Mouse (Mus musculus): Measurements from ENCODE around the gene Osbpl9. TPM values are rescaled to one million over a fixed set of nuclear protein-coding genes. Genes with fewer than 3 reads are reported as not detected.

The Osbpl9 gene
- polyA plus RNA-seq, 1 experiment from 2014 or later = 92.1 TPM

DNA sequence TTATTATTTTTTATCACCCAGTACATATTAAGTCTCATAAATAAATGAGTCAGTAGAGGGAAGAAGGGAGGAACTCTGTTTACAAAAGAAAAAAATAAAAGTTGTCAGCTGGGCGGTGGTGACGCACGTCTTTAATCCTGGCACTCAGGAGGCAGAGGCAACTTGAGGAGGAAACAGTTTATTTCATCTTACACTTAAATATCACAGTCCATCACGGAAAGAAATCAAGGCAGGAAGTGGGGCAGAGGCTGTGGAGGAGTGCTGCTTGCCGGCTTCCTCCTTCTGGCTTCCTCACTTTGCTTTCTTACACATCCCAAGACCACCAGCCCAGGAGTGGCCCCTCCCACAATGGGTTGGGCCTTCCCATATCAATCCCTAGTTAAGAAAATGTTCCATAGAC, 24.0 kb upstream of the Osbpl9 start:
- Histone ChIP-seq H3K9ac (no peak overlapping the region), H3K4me2 (no peak overlapping the region), H3K4me3 (no peak overlapping the region), H3K27me3 (no peaks in the 10 kb centered on the region), H3K9me3 (no peaks in the 10 kb centered on the region), H3K36me3 (no peaks in the 10 kb centered on the region), H3K4me1 (replicated peaks) (peaks cover 23% of the 10 kb centered on the region), H3K27ac (peak overlapping the region; percentile 70)
- no peak for ATAC-seq (ENCODE audit: low FRiP score)
- WGBS = 76% methylated on average over 5 of the region's 5 CpGs

GRCm38 (mm10) chr4:109225606-109226005, 23.5 kb upstream of the Osbpl9 start:
- WGBS = 47% methylated on average over 6 of the region's 6 CpGs

DNA sequence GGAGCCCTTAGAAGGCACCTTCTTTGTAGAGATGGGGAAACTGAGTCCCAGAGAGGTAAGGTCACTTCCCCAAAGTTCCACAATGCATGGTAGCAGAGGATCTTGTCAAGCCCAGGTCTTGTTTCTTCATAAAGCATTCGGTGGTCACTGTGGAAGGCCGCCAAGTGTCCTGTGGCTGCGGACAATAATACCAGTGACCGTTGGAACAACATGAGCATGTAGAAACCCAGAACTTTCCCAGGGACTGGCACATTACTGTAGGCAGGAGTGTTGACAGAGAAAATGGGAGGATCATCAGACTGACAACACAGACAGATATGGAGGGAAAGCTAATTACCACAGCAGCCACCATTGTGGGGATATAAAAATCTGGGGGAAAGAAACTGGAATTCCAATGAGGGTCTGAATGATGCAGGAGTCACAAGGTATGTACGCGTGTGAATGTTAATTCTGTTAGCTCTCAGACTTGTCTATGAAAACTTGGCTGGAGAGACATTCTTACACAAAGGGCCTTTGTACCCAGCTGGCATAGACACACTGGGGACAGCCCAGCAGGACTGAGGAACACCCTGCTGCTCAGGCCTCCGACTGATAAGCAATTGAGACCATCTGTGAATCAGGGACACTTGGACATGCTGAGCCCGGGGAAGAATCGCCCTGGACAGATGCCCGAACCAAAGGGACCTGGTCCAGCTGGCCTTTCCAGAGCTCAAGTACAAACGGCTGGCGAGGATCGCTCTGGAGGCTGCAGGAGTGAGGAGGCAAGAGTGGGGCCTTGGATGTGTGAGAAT, 22.9 kb upstream of the Osbpl9 start:
- no peak overlapping the region for H3K9ac ChIP-seq
- H3K4me2 ChIP-seq = no peak overlapping the region
- peak; percentile 94 for ATAC-seq (ENCODE audit: low FRiP score)
- H3K4me3 ChIP-seq = no peak overlapping the region
- peak overlapping the region; percentile 80 for H3K27ac ChIP-seq
- no peaks in the 10 kb centered on the region for H3K9me3 ChIP-seq
- 31% methylated on average over 13 of the region's 13 CpGs for WGBS
- no peaks in the 10 kb centered on the region for H3K36me3 ChIP-seq
- H3K4me1 ChIP-seq (replicated peaks) = peaks cover 23% of the 10 kb centered on the region
- no peaks in the 10 kb centered on the region for H3K27me3 ChIP-seq

More at GRCm38 (mm10) chr4:109225606-109226005, 23.5 kb upstream of the Osbpl9 start:
- H3K27ac ChIP-seq = peak overlapping the region; percentile 80
- H3K36me3 ChIP-seq = no peaks in the 10 kb centered on the region
- peaks cover 23% of the 10 kb centered on the region for H3K4me1 ChIP-seq (replicated peaks)
- H3K4me3 ChIP-seq = no peak overlapping the region
- H3K4me2 ChIP-seq = no peak overlapping the region
- no peaks in the 10 kb centered on the region for H3K27me3 ChIP-seq
- peak; percentile 65 for ATAC-seq (ENCODE audit: low FRiP score)
- no peak overlapping the region for H3K9ac ChIP-seq
- H3K9me3 ChIP-seq = no peaks in the 10 kb centered on the region

DNA sequence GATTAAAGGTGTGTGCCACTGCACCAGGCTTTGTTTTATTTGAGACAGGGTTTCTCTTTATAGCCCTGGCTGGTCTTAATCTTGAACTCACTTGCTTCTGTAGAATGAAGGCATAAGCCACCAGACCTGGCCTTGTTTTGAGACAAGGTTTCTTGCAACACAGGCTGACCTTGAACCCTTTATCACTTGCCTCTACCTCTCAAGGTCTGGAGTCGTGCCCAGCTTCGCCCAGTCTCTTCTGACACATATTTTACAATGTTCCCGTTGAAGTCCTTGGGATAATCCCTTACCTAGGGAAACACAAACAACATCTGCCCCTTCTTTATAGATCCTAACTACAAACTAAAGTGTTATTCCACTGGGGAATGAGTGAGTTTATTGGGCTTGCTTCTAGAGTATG, 19.9 kb upstream of the Osbpl9 start:
- no peak overlapping the region for H3K9ac ChIP-seq
- H3K4me2 ChIP-seq = no peak overlapping the region
- no peak for ATAC-seq (ENCODE audit: low FRiP score)
- H3K27ac ChIP-seq = no peak overlapping the region
- no peak overlapping the region for H3K4me3 ChIP-seq
- 97% methylated on average over 3 of the region's 3 CpGs for WGBS
- H3K9me3 ChIP-seq = no peaks in the 10 kb centered on the region
- no peaks in the 10 kb centered on the region for H3K27me3 ChIP-seq
- no peaks in the 10 kb centered on the region for H3K36me3 ChIP-seq
- H3K4me1 ChIP-seq (replicated peaks) = peaks cover 18% of the 10 kb centered on the region

DNA sequence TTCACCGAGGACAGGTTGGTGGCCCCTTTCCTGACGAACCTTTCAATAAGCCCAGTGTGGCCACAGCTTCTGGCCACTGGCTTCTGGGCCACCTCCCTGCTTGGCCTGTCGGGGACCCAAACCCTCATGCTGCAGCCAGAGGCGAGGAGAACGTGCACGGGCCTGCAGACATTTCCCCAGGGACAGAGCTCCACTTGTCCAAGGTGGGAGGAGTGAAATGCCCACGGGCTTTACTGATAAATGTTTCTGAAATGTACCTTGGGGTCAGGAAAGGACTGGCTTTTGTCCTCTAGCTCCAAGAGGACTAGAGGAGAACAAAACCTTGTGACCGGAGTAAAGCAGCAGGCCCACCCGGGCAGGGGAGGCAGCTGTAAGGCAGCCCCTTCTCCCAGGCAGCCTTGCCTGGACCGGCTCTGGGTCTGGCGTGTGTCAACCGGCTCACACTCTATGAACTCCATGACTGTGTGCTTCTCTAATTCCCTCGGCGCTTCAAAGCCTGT, 18.4 kb upstream of the Osbpl9 start:
- Histone ChIP-seq H3K9ac (no peak overlapping the region), H3K4me1 (replicated peaks) (peaks cover 11% of the 10 kb centered on the region), H3K27me3 (no peaks in the 10 kb centered on the region), H3K4me3 (no peak overlapping the region), H3K4me2 (no peak overlapping the region), H3K9me3 (no peaks in the 10 kb centered on the region), H3K27ac (no peak overlapping the region), H3K36me3 (no peaks in the 10 kb centered on the region)
- 70% methylated on average over 14 of the region's 14 CpGs for WGBS
- ATAC-seq (ENCODE audit: low FRiP score) = no peak

GRCm38 (mm10) chr4:109218008-109218407, 15.9 kb upstream of the Osbpl9 start:
- Histone ChIP-seq H3K36me3 (no peaks in the 10 kb centered on the region), H3K27me3 (no peaks in the 10 kb centered on the region), H3K4me3 (no peak overlapping the region), H3K9me3 (no peaks in the 10 kb centered on the region), H3K4me1 (replicated peaks) (no peaks in the 10 kb centered on the region), H3K9ac (no peak overlapping the region), H3K27ac (no peak overlapping the region), H3K4me2 (no peak overlapping the region)
- no peak for ATAC-seq (ENCODE audit: low FRiP score)
- 72% methylated on average over 7 of the region's 7 CpGs for WGBS

DNA sequence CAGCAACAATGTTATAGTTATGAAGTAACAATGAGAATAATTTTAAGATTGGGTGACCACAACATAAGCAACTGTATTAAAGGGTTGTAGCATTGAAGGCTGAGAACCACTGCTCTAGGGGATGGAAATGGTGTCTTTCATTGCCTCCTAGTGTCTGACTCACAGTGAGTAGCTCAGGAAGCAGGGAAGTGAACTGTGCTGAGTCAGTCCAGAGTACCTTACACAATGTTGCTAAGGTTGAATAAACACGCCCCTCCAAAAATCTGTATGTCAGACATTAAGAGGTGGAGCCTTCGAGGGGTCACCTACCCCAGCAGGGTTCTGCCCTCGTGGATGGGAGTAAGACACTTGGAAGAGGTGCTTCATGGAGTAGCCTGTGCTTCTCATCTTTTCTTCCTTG, 11.9 kb upstream of the Osbpl9 start:
- Histone ChIP-seq H3K4me3 (no peak overlapping the region), H3K27ac (no peak overlapping the region), H3K9me3 (peaks cover 6% of the 10 kb centered on the region; the same call in 1 of the 2 replicates), H3K9ac (no peak overlapping the region), H3K27me3 (no peaks in the 10 kb centered on the region), H3K36me3 (no peaks in the 10 kb centered on the region), H3K4me1 (replicated peaks) (no peaks in the 10 kb centered on the region), H3K4me2 (no peak overlapping the region)
- WGBS = 90% methylated on average over 3 of the region's 3 CpGs
- ATAC-seq (ENCODE audit: low FRiP score) = no peak

- WGBS = 58% methylated on average over 4 of the region's 4 CpGs
- Histone ChIP-seq H3K27me3 (no peaks in the 10 kb centered on the region), H3K4me1 (replicated peaks) (no peaks in the 10 kb centered on the region), H3K9ac (no peak overlapping the region), H3K9me3 (peaks cover 6% of the 10 kb centered on the region; the same call in 1 of the 2 replicates), H3K4me2 (no peak overlapping the region), H3K27ac (peak overlapping the region; percentile 23; the same call in 1 of the 2 replicates), H3K36me3 (no peaks in the 10 kb centered on the region), H3K4me3 (no peak overlapping the region)
- no peak for ATAC-seq (ENCODE audit: low FRiP score)
Observed at GRCm38 (mm10) chr4:109210881-109211280, 8.8 kb upstream of the Osbpl9 start.

- H3K36me3 ChIP-seq = no peaks in the 10 kb centered on the region
- no peak overlapping the region for H3K4me3 ChIP-seq
- H3K9me3 ChIP-seq = peaks cover 6% of the 10 kb centered on the region; the same call in 1 of the 2 replicates
- no peak overlapping the region for H3K27ac ChIP-seq
- H3K9ac ChIP-seq = no peak overlapping the region
- no peaks in the 10 kb centered on the region for H3K4me1 ChIP-seq (replicated peaks)
- no peak overlapping the region for H3K4me2 ChIP-seq
- no peaks in the 10 kb centered on the region for H3K27me3 ChIP-seq
- ATAC-seq (ENCODE audit: low FRiP score) = no peak
- 80% methylated on average over 2 of the region's 2 CpGs for WGBS
Observed at GRCm38 (mm10) chr4:109210253-109210652, 8.2 kb upstream of the Osbpl9 start.

DNA sequence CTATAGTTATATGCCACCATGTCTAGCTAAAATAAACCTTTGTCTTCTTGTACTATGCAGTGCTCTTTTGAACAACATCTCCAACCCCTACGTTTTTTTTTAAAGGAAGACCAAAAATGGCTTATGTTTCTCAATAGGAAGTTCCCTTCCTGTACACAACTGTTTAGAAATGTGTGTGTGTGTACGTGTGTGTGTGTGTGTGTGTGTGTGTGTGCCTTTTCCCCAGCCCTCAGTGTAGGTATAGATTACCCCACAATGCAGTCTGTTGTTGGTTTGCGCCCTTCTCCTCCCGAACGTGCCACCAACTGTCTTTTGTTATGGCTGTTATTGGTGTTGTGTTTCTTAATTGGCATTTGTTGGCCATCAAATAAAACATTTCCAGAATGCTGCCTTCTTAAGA, 5.5 kb upstream of the Osbpl9 start:
- no peaks in the 10 kb centered on the region for H3K36me3 ChIP-seq
- H3K9ac ChIP-seq = no peak overlapping the region
- H3K9me3 ChIP-seq = peaks cover 6% of the 10 kb centered on the region; the same call in 1 of the 2 replicates
- no peak overlapping the region for H3K27ac ChIP-seq
- no peaks in the 10 kb centered on the region for H3K27me3 ChIP-seq
- ATAC-seq (ENCODE audit: low FRiP score) = no peak
- no peak overlapping the region for H3K4me3 ChIP-seq
- no peak overlapping the region for H3K4me2 ChIP-seq
- H3K4me1 ChIP-seq (replicated peaks) = no peaks in the 10 kb centered on the region
- WGBS = 79% methylated on average over 5 of the region's 5 CpGs

- no peak overlapping the region for H3K9ac ChIP-seq
- H3K4me2 ChIP-seq = no peak overlapping the region
- no peaks in the 10 kb centered on the region for H3K9me3 ChIP-seq
- 83% methylated on average over 1 of the region's 1 CpGs for WGBS
- H3K27me3 ChIP-seq = no peaks in the 10 kb centered on the region
- no peaks in the 10 kb centered on the region for H3K36me3 ChIP-seq
- H3K4me3 ChIP-seq = no peak overlapping the region
- no peak overlapping the region for H3K27ac ChIP-seq
- H3K4me1 ChIP-seq (replicated peaks) = peaks cover 14% of the 10 kb centered on the region
- ATAC-seq (ENCODE audit: low FRiP score) = no peak
Observed at GRCm38 (mm10) chr4:109204416-109204815, 2.3 kb upstream of the Osbpl9 start.

DNA sequence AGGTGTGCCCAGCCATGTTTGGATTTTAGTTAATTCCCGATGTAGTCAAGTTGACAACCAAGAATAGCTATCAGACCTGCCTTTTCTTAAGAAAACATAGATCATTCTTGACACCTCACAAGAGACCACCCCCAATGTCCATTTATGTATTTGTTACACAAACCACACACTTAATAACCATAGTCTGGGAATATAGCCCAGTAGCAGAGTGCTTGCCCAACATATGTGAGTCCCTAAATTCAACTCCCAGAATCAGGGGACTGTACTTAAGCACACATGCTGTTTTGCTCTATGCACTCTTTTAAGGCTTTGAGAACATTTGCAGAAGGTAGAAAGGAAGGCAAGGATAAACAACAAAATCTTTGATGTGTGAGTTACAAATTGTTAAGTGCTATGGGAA, 1.9 kb upstream of the Osbpl9 start:
- Histone ChIP-seq H3K4me2 (no peak overlapping the region), H3K9ac (no peak overlapping the region), H3K4me1 (replicated peaks) (peaks cover 19% of the 10 kb centered on the region), H3K9me3 (no peaks in the 10 kb centered on the region), H3K27me3 (no peaks in the 10 kb centered on the region), H3K27ac (no peak overlapping the region), H3K4me3 (no peak overlapping the region), H3K36me3 (no peaks in the 10 kb centered on the region)
- WGBS = 97% methylated on average over 1 of the region's 1 CpGs
- no peak for ATAC-seq (ENCODE audit: low FRiP score)

DNA sequence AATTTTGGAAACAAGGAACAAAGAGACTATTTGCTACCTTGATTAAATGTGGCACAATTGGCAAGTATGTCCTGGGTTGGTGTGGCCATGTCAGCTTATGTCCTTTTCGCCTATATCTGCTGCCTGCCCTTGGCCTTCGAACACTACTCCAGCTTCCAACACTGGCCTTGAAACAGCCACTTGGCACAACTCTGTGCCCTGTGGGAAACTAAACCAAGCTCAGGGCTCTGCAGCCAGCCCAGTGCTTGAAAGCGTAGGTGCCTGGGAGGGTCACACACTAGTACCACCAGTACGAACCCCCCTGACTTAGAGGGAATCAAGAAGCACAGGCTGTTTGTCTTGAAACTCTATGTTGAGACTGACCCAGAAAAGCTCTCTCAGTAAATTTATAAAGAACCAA, 3.0 kb downstream of the Osbpl9 start:
- ATAC-seq (ENCODE audit: low FRiP score) = no peak
- Histone ChIP-seq H3K4me3 (no peak overlapping the region), H3K27ac (no peak overlapping the region; the same call in 1 of the 2 replicates), H3K27me3 (no peaks in the 10 kb centered on the region), H3K4me2 (peak overlapping the region; percentile 6; the same call in 1 of the 2 replicates), H3K9ac (no peak overlapping the region), H3K4me1 (replicated peaks) (peaks cover 41% of the 10 kb centered on the region), H3K9me3 (no peaks in the 10 kb centered on the region), H3K36me3 (peaks cover 9% of the 10 kb centered on the region; the same call in 1 of the 2 replicates)
- WGBS = 99% methylated on average over 4 of the region's 4 CpGs
